In the genomic region with DNA sequence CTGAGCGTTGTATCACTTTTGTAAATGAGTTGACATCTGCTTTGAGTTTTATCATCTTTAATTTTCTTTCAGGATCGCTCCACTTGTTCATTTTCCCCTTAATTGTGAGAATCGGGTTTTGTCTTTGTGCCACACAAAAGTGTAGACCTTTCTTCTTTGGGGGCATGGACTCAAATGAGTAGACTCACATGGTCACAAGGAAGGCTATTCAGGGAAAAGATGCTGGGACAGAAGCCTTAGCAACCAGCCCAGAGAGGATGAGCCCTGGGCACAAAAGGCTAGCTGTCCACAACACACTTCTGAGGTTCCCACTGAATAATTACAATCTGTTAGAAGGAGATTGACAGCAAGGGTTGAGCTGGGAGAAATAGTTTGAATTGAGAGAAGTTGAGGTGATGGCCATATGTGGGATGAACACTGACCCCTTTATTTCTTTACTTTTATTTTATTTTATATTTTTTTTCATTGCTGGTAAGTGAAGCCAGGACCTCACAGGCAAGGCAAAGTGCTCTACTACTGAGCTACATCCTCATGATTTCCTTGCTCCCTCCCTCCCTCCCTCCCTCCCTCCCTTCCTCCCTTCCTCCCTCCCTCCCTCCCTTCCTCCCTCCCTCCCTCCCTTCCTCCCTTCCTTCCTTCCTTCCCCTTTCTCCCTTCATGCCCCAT, we compare ENCODE assay signal across 21 mouse cellular contexts. TPM values are rescaled to one million over a fixed set of nuclear protein-coding genes. Genes with fewer than 3 reads are reported as not detected.
DNase-seq lines count a peak whose midpoint lies in the region; ATAC-seq and TF ChIP-seq lines count a peak whose summit lies in the region.
"Had no signal": no experiment of that assay in that cellular context is flagged by ENCODE, and none has a peak within 500 bp of the region (broad histone marks: within the 10 kb centered on the region; RNA-seq: fewer than 3 reads in every experiment).

No protein-coding gene starts in this region.

- no peaks in the 10 kb centered on the region for H3K36me3 ChIP-seq in forebrain, embryonic 12.5 days (replicated peaks)
- no peaks in the 10 kb centered on the region for H3K36me3 ChIP-seq in forebrain, embryonic 16.5 days (ENCODE audit: control insufficient read depth, insufficient read depth)
- H3K36me3 ChIP-seq in forebrain, embryonic 14.5 days (ENCODE audit: control insufficient read depth, insufficient read depth, low read length) = no peaks in the 10 kb centered on the region
- H3K36me3 ChIP-seq in hindbrain, embryonic 16.5 days (ENCODE audit: control insufficient read depth, insufficient read depth, low read length) = no peaks in the 10 kb centered on the region
- no peaks in the 10 kb centered on the region for H3K36me3 ChIP-seq in lung, postnatal 0 days (ENCODE audit: insufficient read depth, low read length)
- H3K36me3 ChIP-seq: kidney, embryonic 15.5 days; limb, embryonic 10.5 days had no signal

- 43% methylated on average over 3 of the region's 3 CpGs for WGBS in forebrain, embryonic 12.5 days
- WGBS in forebrain, embryonic 16.5 days = 36% methylated on average over 3 of the region's 3 CpGs
- WGBS in forebrain, embryonic 14.5 days = 44% methylated on average over 3 of the region's 3 CpGs
- WGBS in hindbrain, embryonic 16.5 days = 26% methylated on average over 3 of the region's 3 CpGs
- 83% methylated on average over 3 of the region's 3 CpGs for WGBS in lung, postnatal 0 days

- TF ChIP-seq EP300 in lung, postnatal 0 days (IDR thresholded peaks at IDR 0.05) = no peak

- H3K27ac ChIP-seq in forebrain, embryonic 12.5 days = no peak overlapping the region
- no peak overlapping the region for H3K27ac ChIP-seq in forebrain, embryonic 16.5 days (ENCODE audit: low read length)
- no peak overlapping the region for H3K27ac ChIP-seq in forebrain, embryonic 14.5 days (ENCODE audit: low read depth, low read length)
- H3K27ac ChIP-seq in hindbrain, embryonic 16.5 days (ENCODE audit: low read depth, low read length) = no peak overlapping the region
- no peak overlapping the region for H3K27ac ChIP-seq in lung, postnatal 0 days (ENCODE audit: low read length)
- H3K27ac ChIP-seq: kidney, embryonic 15.5 days; limb, embryonic 10.5 days; macrophage had no signal

- no peaks in the 10 kb centered on the region for H3K9me3 ChIP-seq in forebrain, embryonic 12.5 days
- H3K9me3 ChIP-seq in forebrain, embryonic 16.5 days (ENCODE audit: control insufficient read depth, low read length) = no peaks in the 10 kb centered on the region
- no peaks in the 10 kb centered on the region for H3K9me3 ChIP-seq in forebrain, embryonic 14.5 days (replicated peaks; ENCODE audit: control insufficient read depth, low read length)
- H3K9me3 ChIP-seq in hindbrain, embryonic 16.5 days (ENCODE audit: control insufficient read depth, low read length) = no peaks in the 10 kb centered on the region
- no peaks in the 10 kb centered on the region for H3K9me3 ChIP-seq in lung, postnatal 0 days (ENCODE audit: low read length)
- H3K9me3 ChIP-seq: kidney, embryonic 15.5 days; limb, embryonic 10.5 days had no signal

- peaks cover 8% of the 10 kb centered on the region for H3K4me1 ChIP-seq in forebrain, embryonic 12.5 days
- 0 out of 2 replicates have a peak, but pooled peaks cover 3% of the 10 kb centered on the region for H3K4me1 ChIP-seq in forebrain, embryonic 16.5 days (replicated peaks; ENCODE audit: control insufficient read depth, insufficient read depth, low read length)
- no peaks in the 10 kb centered on the region for H3K4me1 ChIP-seq in forebrain, embryonic 14.5 days (ENCODE audit: control insufficient read depth, insufficient read depth, low read length)
- no peaks in the 10 kb centered on the region for H3K4me1 ChIP-seq in hindbrain, embryonic 16.5 days (ENCODE audit: control insufficient read depth, insufficient read depth, low read depth, low read length)
- H3K4me1 ChIP-seq in lung, postnatal 0 days (ENCODE audit: insufficient read depth, low read depth, low read length) = no peaks in the 10 kb centered on the region
- H3K4me1 ChIP-seq: kidney, embryonic 15.5 days had no signal

- ATAC-seq in forebrain, embryonic 12.5 days (ENCODE audit: low FRiP score) = peak; percentile 84
- ATAC-seq in forebrain, embryonic 16.5 days = no peak
- peak; percentile 61; the same call in 1 of the 2 replicates for ATAC-seq in forebrain, embryonic 14.5 days
- peak; percentile 76 for ATAC-seq in hindbrain, embryonic 16.5 days
- ATAC-seq in lung, postnatal 0 days = no peak
- ATAC-seq in megakaryocyte, adult 5-6 weeks (ENCODE audit: poor library complexity, severe bottlenecking) = no peak
- ATAC-seq: inflammation-experienced regulatory T-cells, adult 6 months had no signal

- no peak overlapping the region for H3K4me3 ChIP-seq in forebrain, embryonic 12.5 days (replicated peaks)
- no peak overlapping the region for H3K4me3 ChIP-seq in forebrain, embryonic 16.5 days (replicated peaks; ENCODE audit: low read length)
- H3K4me3 ChIP-seq in forebrain, embryonic 14.5 days (ENCODE audit: low read depth, low read length) = no peak overlapping the region
- H3K4me3 ChIP-seq in hindbrain, embryonic 16.5 days (ENCODE audit: low read length) = no peak overlapping the region
- no peak overlapping the region for H3K4me3 ChIP-seq in lung, postnatal 0 days (ENCODE audit: low read depth, low read length)
- H3K4me3 ChIP-seq: kidney, embryonic 15.5 days; limb, embryonic 10.5 days; myocyte had no signal

- TF ChIP-seq CTCF in lung, postnatal 0 days (IDR thresholded peaks at IDR 0.05) = no peak

- peak; percentile 7 for DNase-seq in brain, adult 2 months (ENCODE audit: low read depth, low spot score)
- DNase-seq in forebrain, embryonic 14.5 days (ENCODE audit: low spot score) = peak; percentile 31
- DNase-seq in lung, postnatal 0 days (ENCODE audit: low spot score) = no peak
- DNase-seq in frontal cortex, postnatal 25 days (ENCODE audit: low spot score in 2 of 2) = no peak
- DNase-seq: adrenal gland, postnatal 10 days; cerebellum, adult 8-10 months; gastrocnemius, postnatal 36 days; lung, adult 2 months; spleen, adult 18-20 months; thymus, adult 2 months had no signal

- H3K4me2 ChIP-seq in forebrain, embryonic 12.5 days = no peak overlapping the region
- no peak overlapping the region for H3K4me2 ChIP-seq in forebrain, embryonic 16.5 days (ENCODE audit: low read length)
- H3K4me2 ChIP-seq in forebrain, embryonic 14.5 days (ENCODE audit: low read length) = no peak overlapping the region
- no peak overlapping the region for H3K4me2 ChIP-seq in hindbrain, embryonic 16.5 days (ENCODE audit: low read length)
- no peak overlapping the region for H3K4me2 ChIP-seq in lung, postnatal 0 days (replicated peaks; ENCODE audit: low read depth, low read length)
- H3K4me2 ChIP-seq: kidney, embryonic 15.5 days; liver, embryonic 11.5 days had no signal

- H3K27me3 ChIP-seq in forebrain, embryonic 12.5 days = no peaks in the 10 kb centered on the region
- no peaks in the 10 kb centered on the region for H3K27me3 ChIP-seq in forebrain, embryonic 16.5 days (replicated peaks; ENCODE audit: control insufficient read depth, insufficient read depth, low read length)
- H3K27me3 ChIP-seq in forebrain, embryonic 14.5 days (replicated peaks; ENCODE audit: control insufficient read depth, insufficient read depth, low read length) = no peaks in the 10 kb centered on the region
- no peaks in the 10 kb centered on the region for H3K27me3 ChIP-seq in hindbrain, embryonic 16.5 days (replicated peaks; ENCODE audit: control insufficient read depth, insufficient read depth, low read length)
- H3K27me3 ChIP-seq in lung, postnatal 0 days (replicated peaks; ENCODE audit: insufficient read depth, low read length) = no peaks in the 10 kb centered on the region
- H3K27me3 ChIP-seq: kidney, embryonic 15.5 days had no signal

- H3K9ac ChIP-seq in forebrain, embryonic 12.5 days = no peak overlapping the region
- no peak overlapping the region for H3K9ac ChIP-seq in forebrain, embryonic 16.5 days (replicated peaks; ENCODE audit: low read depth, low read length)
- H3K9ac ChIP-seq in forebrain, embryonic 14.5 days (ENCODE audit: low read length) = no peak overlapping the region
- H3K9ac ChIP-seq in hindbrain, embryonic 16.5 days (ENCODE audit: low read depth, low read length) = no peak overlapping the region
- H3K9ac ChIP-seq in lung, postnatal 0 days (replicated peaks; ENCODE audit: low read depth) = no peak overlapping the region
- H3K9ac ChIP-seq: kidney, embryonic 15.5 days had no signal

RNA-seq across cellular contexts. Expression of gene Ptx3, which starts 49.7 kb away (rescaled TPM):
- polyA plus RNA-seq in forebrain, embryonic 12.5 days (2016; fragmentation: Nextera tagmentation; extraction: Ambion mirVana) = 34.9 and 45.4 TPM in 2 replicates
- 11.8 and 21.1 TPM in 2 replicates for polyA plus RNA-seq in forebrain, embryonic 16.5 days (2015; fragmentation: Nextera tagmentation; extraction: Ambion mirVana)
- polyA plus RNA-seq in forebrain, embryonic 14.5 days (2014; fragmentation: Nextera tagmentation; extraction: Ambion mirVana) = 12.9 and 14.0 TPM in 2 replicates
- polyA plus RNA-seq in hindbrain, embryonic 16.5 days (2015; fragmentation: Nextera tagmentation; extraction: Ambion mirVana) = 3.8 and 3.9 TPM in 2 replicates
- 5.4 and 6.3 TPM in 2 replicates for polyA plus RNA-seq in lung, postnatal 0 days (2015; fragmentation: Nextera tagmentation; extraction: Ambion mirVana)
- 0.14 TPM in 1 of 2 replicates, not detected in the other for total RNA-seq in megakaryocyte, adult 5-6 weeks (2015)
- total RNA-seq in megakaryocyte, adult 5-6 weeks (2017) = not detected in 2 replicates
- total RNA-seq: MEL had no signal
- polyA plus RNA-seq: inflammation-experienced regulatory T-cells, adult 6 months; macrophage had no signal

Comparison
In these comparisons a context has a peak if more than half of its experiments do, and no peak if none do; other contexts are left out.
1. ATAC-seq: peak in forebrain, embryonic 12.5 days (single experiment), forebrain, embryonic 14.5 days (single experiment) and hindbrain, embryonic 16.5 days (single experiment); none in forebrain, embryonic 16.5 days (single experiment), lung, postnatal 0 days (single experiment) and megakaryocyte, adult 5-6 weeks (single experiment).
2. DNase-seq: peak in brain, adult 2 months (single experiment) and forebrain, embryonic 14.5 days (single experiment); none in lung, postnatal 0 days (single experiment) and frontal cortex, postnatal 25 days (0 of 2).